Mouse (Mus musculus) spleen, adult 18-20 months (tissue): ENCODE measurements around the gene Lrrc57.

ENCODE experiments used
- DNase-seq, 2 experiments: peaks; one replicate each; pipeline ENCODE4 v3.0.0; 2022; ENCODE audit warnings: mixed read lengths in 2 of 2

Lrrc57 gene

DNA sequence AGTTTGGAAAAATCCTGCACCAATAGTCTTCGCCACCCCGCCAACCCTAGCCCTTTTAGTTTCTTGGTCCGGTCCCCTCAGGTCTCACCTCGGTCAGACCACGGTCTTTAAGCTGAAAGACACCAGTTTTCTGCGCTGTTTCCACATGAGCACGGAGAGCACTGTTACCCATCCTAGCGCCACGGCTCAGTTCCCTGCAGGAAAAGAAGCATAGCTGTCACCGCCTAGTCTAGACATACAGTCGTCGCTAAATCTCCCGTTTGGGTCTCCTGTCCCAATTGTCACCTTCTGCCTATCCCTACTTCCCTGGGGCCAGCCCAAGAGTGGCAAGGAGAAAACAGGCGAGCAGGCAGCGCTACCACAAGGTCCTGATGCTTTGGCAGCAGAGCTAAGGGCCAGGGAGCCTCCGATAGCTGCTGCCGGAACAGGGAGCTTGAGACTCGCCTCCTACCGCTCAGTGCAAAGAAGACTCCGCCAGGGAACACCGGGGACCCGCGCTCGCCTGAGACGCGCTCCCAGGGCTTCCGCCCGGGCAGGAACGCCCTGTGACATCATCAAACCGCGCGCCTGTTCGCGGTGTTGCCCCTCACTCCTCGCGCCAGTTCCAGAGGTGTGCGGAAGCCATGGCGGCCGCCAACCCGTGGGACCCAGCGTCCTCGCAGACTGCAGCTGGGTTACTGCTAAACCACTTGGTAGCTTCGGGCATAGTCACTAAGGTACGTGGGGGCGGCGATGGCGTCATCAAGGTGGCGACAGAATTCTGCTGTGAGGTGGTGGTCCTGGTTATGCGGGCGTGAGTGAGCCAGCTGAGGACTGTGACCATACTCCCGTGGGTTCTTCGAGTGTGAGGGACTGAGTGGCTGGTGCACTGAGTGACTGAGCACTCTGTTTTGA is at the start of gene Lrrc57, which contains the start of gene Haus2:
Gene Lrrc57 (minus strand): TSS at position 691 of the 894 bp plus-strand sequence.
Gene Haus2 (plus strand): TSS at position 554 of the 894 bp plus-strand sequence.
- peak; percentile 80 to 87 for DNase-seq

DNA sequence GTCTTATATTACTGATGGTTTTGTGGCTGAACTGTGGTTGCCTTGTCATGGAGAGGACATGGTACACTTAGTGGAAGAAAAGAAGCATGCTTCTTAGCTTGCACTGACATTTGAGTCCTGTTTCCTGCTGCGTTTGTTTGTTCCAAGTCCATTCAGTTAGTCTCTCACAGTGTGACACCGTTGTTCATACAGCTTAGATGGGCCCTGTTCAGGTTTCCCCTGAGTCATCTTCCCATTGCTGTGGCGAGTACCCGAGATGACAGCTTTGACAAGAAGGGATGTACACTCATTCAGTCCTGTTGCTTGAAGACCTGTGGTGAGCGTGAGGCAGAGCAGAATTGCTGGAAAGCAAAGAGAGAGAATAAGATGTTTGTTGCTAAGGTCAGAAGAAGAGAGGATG is 49.2 kb upstream of the Lrrc57 start:
- no peak for DNase-seq

- no peak for DNase-seq
Measured at GRCm38 (mm10) chr2:120656711-120657110, 47.4 kb upstream of the Lrrc57 start.

DNA sequence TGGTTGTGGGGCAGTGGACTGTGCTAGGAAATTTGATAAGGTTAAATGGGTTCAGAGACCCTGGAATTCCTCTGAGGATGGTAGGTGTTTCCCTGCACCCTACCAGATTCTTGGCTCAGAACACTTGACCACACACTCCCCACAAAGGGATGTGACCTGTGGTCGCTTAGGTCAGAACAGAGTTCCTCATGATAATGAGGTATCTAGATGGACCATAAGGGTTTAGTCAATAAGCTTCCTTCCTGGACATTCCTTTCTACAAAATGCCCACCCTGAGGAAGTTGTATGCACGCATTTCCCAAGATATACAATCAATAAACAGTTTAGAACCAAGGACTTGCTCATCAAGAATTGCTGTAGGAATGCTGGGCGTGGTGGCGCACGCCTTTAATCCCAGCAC is 46.6 kb upstream of the Lrrc57 start:
- no peak for DNase-seq

GRCm38 (mm10) chr2:120654693-120655092 is 45.4 kb upstream of the Lrrc57 start:
- no peak for DNase-seq

- DNase-seq: no peak
Measured at GRCm38 (mm10) chr2:120652925-120653284, 43.6 kb upstream of the Lrrc57 start.

DNA sequence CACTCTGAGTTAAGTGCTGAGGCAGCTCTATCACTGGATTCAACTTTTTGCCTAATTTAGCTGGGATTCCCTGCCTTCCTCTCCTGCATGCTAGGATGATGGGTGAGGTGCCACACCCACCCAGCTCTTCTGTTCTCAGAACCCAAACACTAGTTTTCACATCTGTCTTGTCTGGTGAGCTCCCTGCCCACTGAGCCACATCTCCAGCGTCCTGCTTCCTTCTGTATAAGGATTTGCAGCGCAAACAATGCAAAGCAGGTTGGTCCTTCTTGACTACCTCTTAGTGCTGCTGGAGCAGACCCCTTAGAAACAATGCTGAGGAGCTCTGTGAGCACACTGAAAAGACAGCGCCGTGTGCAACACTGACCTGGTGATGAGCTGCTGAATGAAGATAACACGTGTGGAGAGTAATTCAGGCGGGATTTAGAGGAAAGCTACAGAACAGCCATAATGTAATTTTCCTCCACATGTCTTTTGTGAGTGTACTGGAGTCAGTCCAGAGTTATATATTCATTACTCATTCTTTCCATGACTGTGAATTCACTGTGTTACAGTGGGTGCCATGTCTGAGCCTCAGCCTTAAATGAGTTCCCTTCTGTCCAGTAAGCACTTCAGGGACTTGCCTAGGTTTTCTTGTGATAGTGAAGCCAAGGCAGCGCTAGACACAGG is 43.1 kb upstream of the Lrrc57 start:
- DNase-seq: no peak

DNA sequence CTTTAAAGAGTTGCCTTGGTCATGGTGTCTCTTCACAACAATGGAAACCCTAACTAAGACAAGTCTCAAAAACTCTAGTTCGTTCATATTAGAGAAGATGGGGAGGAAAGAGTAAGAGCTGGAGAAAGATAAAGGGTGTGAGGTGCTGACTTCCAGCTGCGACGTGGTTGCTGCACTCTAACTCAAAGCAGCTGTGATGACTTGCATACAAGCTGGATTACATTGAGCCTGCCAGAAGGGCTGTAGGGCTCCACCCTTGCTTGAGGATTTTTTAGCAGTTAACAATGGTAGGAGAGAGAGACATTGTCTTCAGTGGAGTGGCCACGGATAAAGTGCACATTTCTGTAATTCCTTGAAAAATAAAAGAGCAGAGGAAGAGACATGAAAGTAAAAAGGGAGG is 37.5 kb upstream of the Lrrc57 start:
- DNase-seq: no peak

DNA sequence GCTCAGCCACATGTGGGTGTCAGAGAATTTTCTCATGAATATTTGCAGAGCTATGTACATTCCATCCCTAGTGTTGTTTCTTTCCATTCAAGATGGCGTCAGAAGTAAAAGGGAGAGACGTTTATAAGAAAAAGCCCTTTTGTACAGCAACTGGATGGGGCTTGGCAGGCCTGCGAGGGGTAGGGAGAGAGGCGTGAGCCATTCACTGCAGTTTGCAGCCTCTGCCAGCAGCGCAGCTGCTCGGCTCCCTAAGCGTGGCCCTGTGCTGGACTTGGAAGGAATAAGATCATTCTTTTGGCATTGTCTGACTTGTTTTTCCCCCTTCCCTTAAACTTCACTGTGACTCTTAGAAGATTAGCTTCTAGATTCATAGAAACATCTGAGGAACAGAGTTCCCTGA is 34.5 kb upstream of the Lrrc57 start:
- DNase-seq: no peak

DNA sequence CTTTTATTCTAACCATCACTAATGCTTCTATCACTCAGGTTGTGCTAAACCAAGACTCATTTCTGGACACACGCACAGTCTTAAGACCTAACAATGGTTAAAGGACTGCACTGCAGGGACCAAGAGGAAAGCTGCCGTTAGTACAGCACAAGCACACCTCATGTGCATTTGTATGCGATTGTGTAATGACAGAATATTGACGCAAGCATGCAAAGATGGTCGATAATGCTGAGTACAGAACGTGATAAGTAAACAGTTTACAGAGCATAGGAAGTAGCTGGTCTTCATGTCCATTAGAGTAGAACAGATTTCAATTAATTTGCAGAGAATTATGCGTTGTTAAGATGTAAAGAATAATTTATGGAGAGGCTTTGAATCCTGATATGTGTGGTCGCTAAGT is 31.5 kb upstream of the Lrrc57 start:
- DNase-seq: no peak

DNA sequence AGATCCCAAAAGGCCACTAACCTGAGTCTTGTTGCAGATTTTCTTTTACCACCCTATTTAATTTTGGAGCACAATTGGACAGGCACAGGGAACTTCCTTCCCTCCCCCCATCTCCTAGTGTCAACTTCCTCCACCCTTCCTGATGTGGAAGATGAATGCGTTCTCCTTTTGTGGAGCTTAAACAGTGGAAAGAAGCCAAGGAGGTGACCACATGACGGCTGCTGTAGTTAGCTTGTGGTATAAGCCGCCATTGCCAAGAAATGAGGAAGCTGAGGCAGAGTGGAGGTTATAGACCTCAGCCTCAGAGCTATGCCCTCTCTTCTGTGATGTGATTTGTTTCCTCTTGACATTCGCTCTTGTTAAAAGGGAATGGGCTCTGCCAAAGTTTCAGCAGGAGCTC is 22.6 kb upstream of the Lrrc57 start:
- DNase-seq: peak in 1 of 2 experiments; percentile 4

DNA sequence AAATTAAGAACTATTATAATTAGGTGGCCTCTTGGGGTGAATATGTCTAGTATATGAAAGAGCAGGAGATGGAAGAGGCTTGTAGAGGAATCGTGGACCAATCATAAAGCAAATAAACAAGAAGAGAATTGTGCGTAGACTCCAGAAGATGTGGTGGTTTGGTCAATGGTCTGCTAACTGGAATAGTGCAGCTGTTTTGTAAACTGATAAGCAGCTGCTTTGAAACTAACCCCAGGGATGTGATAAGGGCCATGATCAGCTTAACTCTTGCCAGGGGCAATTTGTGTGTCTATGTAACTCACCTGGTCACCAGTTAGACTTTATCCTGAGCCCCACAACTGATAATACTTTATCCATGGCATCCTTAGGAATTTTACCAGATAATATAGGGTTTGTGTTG is 22.2 kb upstream of the Lrrc57 start:
- DNase-seq: no peak

DNA sequence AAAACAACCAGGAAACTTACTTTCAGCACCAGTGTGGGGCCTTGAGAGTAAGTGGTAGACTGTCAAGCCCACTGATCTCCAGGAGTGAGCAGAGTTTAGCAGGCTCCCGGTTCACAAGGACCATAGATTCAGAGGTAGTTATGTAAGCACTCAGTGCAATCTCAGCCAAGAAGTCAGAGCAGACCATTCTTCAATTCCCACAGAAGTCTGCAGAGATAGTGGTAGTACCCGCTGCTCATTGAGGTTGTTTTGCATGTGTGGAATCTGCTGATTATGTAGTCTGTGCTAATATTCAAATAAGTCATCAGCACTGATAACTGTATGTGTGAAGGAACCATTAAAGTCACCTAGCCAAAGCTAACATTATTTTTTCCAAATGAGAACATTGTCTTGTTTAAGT is 21.3 kb upstream of the Lrrc57 start:
- DNase-seq: no peak

DNA sequence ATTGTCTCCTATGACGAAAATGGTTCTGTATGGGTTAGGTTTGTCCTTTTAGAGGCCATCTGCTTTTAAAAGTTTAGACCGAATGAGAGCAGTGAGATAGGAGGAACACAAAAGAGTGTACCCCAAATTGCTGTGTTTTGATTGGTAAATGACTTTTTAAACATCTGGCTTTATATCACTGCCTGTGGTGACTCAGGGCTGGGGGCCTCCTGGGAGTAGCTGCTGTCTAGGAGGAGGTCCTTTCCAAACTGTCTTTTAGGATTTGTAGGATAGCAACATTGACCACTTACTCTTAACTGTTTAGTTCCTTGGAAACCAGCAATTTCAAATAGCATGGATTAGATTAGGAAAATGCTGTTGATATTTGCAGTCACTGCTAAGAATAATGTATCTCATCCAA is 20.9 kb upstream of the Lrrc57 start:
- no peak for DNase-seq

GRCm38 (mm10) chr2:120628886-120629735 is 19.8 kb upstream of the Lrrc57 start, which contains the start of gene Stard9:
Stard9 (plus strand) TSS chr2:120629121.
- peak; percentile 95 to 97 for DNase-seq

DNA sequence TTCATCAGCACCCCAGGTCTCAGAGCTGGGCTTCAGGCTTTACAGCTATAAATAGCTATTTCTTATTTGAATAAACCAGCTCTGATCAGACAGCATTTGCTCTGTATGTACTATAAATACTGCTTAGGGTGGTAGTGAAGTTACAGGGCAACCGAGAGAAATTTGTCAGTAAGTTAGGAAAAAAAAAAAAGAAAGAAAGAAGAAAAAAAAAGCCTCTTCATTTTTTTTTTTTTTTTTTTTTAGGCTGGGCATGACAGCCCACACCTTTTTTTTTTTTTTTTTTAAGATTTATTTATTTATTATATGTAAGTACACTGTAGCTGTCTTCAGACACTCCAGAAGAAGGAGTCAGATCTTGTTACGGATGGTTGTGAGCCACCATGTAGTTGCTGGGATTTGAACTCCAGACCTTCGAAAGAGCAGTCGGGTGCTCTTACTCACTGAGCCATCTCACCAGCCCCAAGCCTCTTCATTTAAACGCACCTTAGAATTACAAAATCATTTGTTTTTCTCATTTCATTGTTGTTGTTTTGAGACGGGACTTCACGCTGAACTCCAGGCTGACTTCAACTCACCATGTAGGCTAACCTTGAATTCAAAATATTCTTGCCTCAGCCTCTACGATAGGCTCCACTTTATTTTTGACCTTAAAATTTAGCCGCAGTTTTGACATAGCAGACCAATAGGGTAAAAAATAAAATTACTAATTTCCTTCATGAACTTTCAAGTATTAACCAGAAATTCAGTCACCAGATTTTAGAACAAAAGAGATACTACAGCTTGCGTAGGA is 19.0 kb upstream of the Lrrc57 start:
- no peak for DNase-seq

- DNase-seq: no peak
Measured at GRCm38 (mm10) chr2:120622920-120623319, 13.6 kb upstream of the Lrrc57 start.

- no peak for DNase-seq
Measured at GRCm38 (mm10) chr2:120619538-120619937, 10.2 kb upstream of the Lrrc57 start.

- no peak for DNase-seq
Measured at GRCm38 (mm10) chr2:120616279-120617163, 7.2 kb upstream of the Lrrc57 start.

DNA sequence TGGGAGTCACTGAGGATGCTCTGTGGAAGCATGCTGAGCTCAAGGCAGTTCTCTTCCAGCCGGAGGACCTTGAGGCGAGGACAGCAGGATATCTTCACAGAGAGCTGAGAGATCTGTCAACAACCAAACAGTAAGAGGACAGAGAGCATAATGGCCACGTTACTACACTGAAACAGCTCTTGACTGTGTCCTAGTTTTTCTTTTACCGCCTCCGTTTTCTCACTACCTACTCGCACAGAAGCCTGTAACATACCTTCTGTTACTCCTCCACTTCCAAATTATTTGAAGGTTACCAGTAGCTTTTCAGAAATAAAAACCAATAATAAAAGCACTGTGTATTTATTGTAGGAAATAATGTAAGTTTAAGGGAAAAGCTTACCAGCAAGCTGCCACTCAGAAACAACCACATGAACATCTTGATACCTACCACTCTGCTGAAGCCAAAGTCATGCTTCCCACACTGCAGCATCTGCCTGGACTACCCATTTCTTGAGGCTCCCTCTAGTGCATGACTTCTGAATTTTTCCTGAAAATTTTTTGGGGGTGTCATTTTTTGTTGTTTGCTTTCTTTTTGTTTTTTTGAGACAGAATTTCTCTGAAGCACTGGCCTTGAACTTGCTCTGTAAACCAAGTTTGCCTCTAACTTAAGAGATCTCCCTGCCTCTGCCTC is 3.2 kb downstream of the Lrrc57 start:
- no peak for DNase-seq

DNA sequence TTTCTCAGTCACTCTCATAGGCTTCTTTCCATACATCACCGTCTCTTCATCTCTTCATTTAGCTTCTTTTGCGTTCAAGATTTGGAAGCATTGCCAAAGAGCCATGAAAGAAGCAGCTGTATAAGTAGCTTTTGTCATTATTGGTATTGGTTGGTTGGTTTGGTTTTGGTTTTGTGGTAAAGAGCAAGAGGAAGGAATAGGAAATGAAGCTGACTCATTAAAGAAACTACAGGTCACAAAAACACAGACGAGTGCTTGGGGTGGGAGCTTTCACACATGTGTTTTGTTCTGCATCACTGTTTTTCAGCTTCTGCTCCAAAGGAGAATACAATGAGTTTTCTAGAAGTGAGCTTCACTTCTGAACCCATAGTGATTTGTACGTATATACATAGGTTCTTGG is 9.8 kb downstream of the Lrrc57 start:
- DNase-seq: no peak
